Mouse (Mus musculus): Measurements from ENCODE around the gene Dmpk. TPM values are rescaled to one million over a fixed set of nuclear protein-coding genes. Genes with fewer than 3 reads are reported as not detected.
"Not testable (repeated sequence)": the region's sequence is repeated elsewhere in the genome, so short reads cannot be mapped to it uniquely, and the experiment has no call there.

Dmpk gene
- polyA plus RNA-seq, 1 experiment, result 53.0 TPM

GRCm38 (mm10) chr7:19067063-19067462, 16.6 kb upstream of the Dmpk start:
- Histone ChIP-seq H3K27me3 (replicated peaks; ENCODE audit: control insufficient read depth, insufficient read depth, low read length) (no peaks in the 10 kb centered on the region), H3K27ac (ENCODE audit: insufficient read depth, low read depth, low read length) (no peak overlapping the region), H3K4me3 (ENCODE audit: insufficient read depth, low read depth, low read length) (no peak overlapping the region), H3K36me3 (ENCODE audit: control insufficient read depth, insufficient read depth, low read length) (no peaks in the 10 kb centered on the region), H3K4me1 (ENCODE audit: control insufficient read depth, insufficient read depth, low read length) (no peaks in the 10 kb centered on the region)
- TF ChIP-seq POLR2A (IDR thresholded peaks at IDR 0.05; ENCODE audit: low read depth, low read length) (no peak), CTCF (conservative IDR thresholded peaks at IDR 0.05; ENCODE audit: insufficient read depth, insufficient read length, low read depth, low read length) (no peak)
- DNase-seq, result no peak
- 40% methylated on average over 14 of the region's 14 CpGs for WGBS

GRCm38 (mm10) chr7:19067935-19068334, 15.7 kb upstream of the Dmpk start:
- Histone ChIP-seq H3K27ac (ENCODE audit: insufficient read depth, low read depth, low read length) (no peak overlapping the region), H3K27me3 (replicated peaks; ENCODE audit: control insufficient read depth, insufficient read depth, low read length) (no peaks in the 10 kb centered on the region), H3K4me1 (ENCODE audit: control insufficient read depth, insufficient read depth, low read length) (no peaks in the 10 kb centered on the region), H3K4me3 (ENCODE audit: insufficient read depth, low read depth, low read length) (no peak overlapping the region), H3K36me3 (ENCODE audit: control insufficient read depth, insufficient read depth, low read length) (no peaks in the 10 kb centered on the region)
- no peak for DNase-seq
- WGBS, result 69% methylated on average over 14 of the region's 14 CpGs
- TF ChIP-seq POLR2A (IDR thresholded peaks at IDR 0.05; ENCODE audit: low read depth, low read length) (no peak), CTCF (conservative IDR thresholded peaks at IDR 0.05; ENCODE audit: insufficient read depth, insufficient read length, low read depth, low read length) (no peak)

- Histone ChIP-seq H3K27ac (ENCODE audit: insufficient read depth, low read depth, low read length) (no peak overlapping the region), H3K4me3 (ENCODE audit: insufficient read depth, low read depth, low read length) (no peak overlapping the region), H3K36me3 (ENCODE audit: control insufficient read depth, insufficient read depth, low read length) (no peaks in the 10 kb centered on the region), H3K27me3 (replicated peaks; ENCODE audit: control insufficient read depth, insufficient read depth, low read length) (no peaks in the 10 kb centered on the region), H3K4me1 (ENCODE audit: control insufficient read depth, insufficient read depth, low read length) (no peaks in the 10 kb centered on the region)
- peak; percentile 76 for DNase-seq
- WGBS, result 2% methylated on average over 2 of the region's 2 CpGs
- peak; percentile 78 for TF ChIP-seq CTCF (conservative IDR thresholded peaks at IDR 0.05; ENCODE audit: insufficient read depth, insufficient read length, low read depth, low read length)
- no peak for TF ChIP-seq POLR2A (IDR thresholded peaks at IDR 0.05; ENCODE audit: low read depth, low read length)
Observed at GRCm38 (mm10) chr7:19068707-19069106, 14.9 kb upstream of the Dmpk start.

- TF ChIP-seq POLR2A (IDR thresholded peaks at IDR 0.05; ENCODE audit: low read depth, low read length), result no peak
- TF ChIP-seq CTCF (conservative IDR thresholded peaks at IDR 0.05; ENCODE audit: insufficient read depth, insufficient read length, low read depth, low read length), result peak; percentile 60
- no peaks in the 10 kb centered on the region for H3K4me1 ChIP-seq (ENCODE audit: control insufficient read depth, insufficient read depth, low read length)
- no peak overlapping the region for H3K4me3 ChIP-seq (ENCODE audit: insufficient read depth, low read depth, low read length)
- 44% methylated on average over 3 of the region's 3 CpGs for WGBS
- no peak overlapping the region for H3K27ac ChIP-seq (ENCODE audit: insufficient read depth, low read depth, low read length)
- H3K27me3 ChIP-seq (replicated peaks; ENCODE audit: control insufficient read depth, insufficient read depth, low read length), result no peaks in the 10 kb centered on the region
- no peak for DNase-seq
- H3K36me3 ChIP-seq (ENCODE audit: control insufficient read depth, insufficient read depth, low read length), result no peaks in the 10 kb centered on the region
Observed at GRCm38 (mm10) chr7:19069500-19069899, 14.1 kb upstream of the Dmpk start.

DNA sequence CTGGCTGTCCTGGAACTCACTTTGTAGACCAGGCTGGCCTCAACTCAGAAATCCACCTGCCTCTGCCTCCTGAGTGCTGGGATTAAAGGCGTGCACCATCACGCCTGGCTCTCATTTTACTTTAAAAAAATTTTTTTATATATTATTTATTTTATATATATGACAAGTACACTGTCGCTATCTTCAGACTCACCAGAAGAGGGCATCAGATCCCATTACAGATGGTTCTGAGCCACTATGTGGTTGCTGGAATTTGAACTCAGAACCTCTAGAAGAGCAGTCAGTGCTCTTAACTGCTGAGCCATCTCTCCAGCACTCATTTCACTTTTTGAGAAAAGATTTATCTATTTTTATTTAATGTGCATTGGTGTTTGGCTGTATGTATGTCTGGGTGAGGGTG, 12.6 kb upstream of the Dmpk start:
- 49% methylated on average over 3 of the region's 3 CpGs for WGBS

GRCm38 (mm10) chr7:19073504-19073903, 10.1 kb upstream of the Dmpk start:
- peaks cover 5% of the 10 kb centered on the region for H3K4me1 ChIP-seq (ENCODE audit: control insufficient read depth, insufficient read depth, low read length)
- H3K27me3 ChIP-seq (replicated peaks; ENCODE audit: control insufficient read depth, insufficient read depth, low read length), result no peaks in the 10 kb centered on the region
- no peak overlapping the region for H3K27ac ChIP-seq (ENCODE audit: insufficient read depth, low read depth, low read length)
- H3K4me3 ChIP-seq (ENCODE audit: insufficient read depth, low read depth, low read length), result no peak overlapping the region
- TF ChIP-seq POLR2A (IDR thresholded peaks at IDR 0.05; ENCODE audit: low read depth, low read length) (no peak), CTCF (conservative IDR thresholded peaks at IDR 0.05; ENCODE audit: insufficient read depth, insufficient read length, low read depth, low read length) (peak; percentile 55)
- H3K36me3 ChIP-seq (ENCODE audit: control insufficient read depth, insufficient read depth, low read length), result no peaks in the 10 kb centered on the region
- DNase-seq, result peak; percentile 63
- 75% methylated on average over 8 of the region's 9 CpGs for WGBS

More for the DNA sequence above, 12.6 kb upstream of the Dmpk start:
- not testable (repeated sequence) for DNase-seq; H3K27ac ChIP-seq (ENCODE audit: insufficient read depth, low read depth, low read length); H3K4me1 ChIP-seq (ENCODE audit: control insufficient read depth, insufficient read depth, low read length); H3K36me3 ChIP-seq (ENCODE audit: control insufficient read depth, insufficient read depth, low read length); H3K27me3 ChIP-seq (replicated peaks; ENCODE audit: control insufficient read depth, insufficient read depth, low read length); H3K4me3 ChIP-seq (ENCODE audit: insufficient read depth, low read depth, low read length)

DNA sequence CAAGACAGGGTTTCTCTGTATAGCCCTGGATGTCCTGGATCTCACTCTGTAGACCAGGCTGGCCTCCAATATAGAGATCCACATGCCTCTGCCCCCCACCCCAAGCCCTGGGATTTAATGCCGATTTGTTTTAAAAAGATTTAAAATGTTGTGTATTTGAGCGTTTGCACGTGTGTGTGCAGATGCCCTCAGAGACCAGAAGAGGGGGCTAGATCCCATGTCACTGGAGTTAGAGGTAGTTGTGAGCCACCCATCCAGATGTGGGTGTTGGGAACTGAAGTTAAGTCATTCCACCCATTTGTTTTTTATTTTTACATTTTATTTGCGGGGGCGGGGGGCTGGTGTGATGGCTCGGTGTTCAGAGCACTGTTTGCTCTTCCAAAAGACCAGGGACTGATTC, 9.2 kb upstream of the Dmpk start:
- WGBS, result 96% methylated on average over 6 of the region's 6 CpGs
- no peak overlapping the region for H3K4me3 ChIP-seq (ENCODE audit: insufficient read depth, low read depth, low read length)

GRCm38 (mm10) chr7:19075231-19075630, 8.4 kb upstream of the Dmpk start:
- H3K4me1 ChIP-seq (ENCODE audit: control insufficient read depth, insufficient read depth, low read length), result peaks cover 5% of the 10 kb centered on the region
- no peaks in the 10 kb centered on the region for H3K36me3 ChIP-seq (ENCODE audit: control insufficient read depth, insufficient read depth, low read length)
- H3K27ac ChIP-seq (ENCODE audit: insufficient read depth, low read depth, low read length), result no peak overlapping the region
- TF ChIP-seq CTCF (conservative IDR thresholded peaks at IDR 0.05; ENCODE audit: insufficient read depth, insufficient read length, low read depth, low read length) (no peak), POLR2A (IDR thresholded peaks at IDR 0.05; ENCODE audit: low read depth, low read length) (no peak)
- WGBS, result 47% methylated on average over 5 of the region's 5 CpGs
- H3K4me3 ChIP-seq (ENCODE audit: insufficient read depth, low read depth, low read length), result peak overlapping the region; percentile 65
- H3K27me3 ChIP-seq (replicated peaks; ENCODE audit: control insufficient read depth, insufficient read depth, low read length), result no peaks in the 10 kb centered on the region
- no peak for DNase-seq

More for the DNA sequence above, 9.2 kb upstream of the Dmpk start:
- no peak for DNase-seq
- Histone ChIP-seq H3K27ac (ENCODE audit: insufficient read depth, low read depth, low read length) (no peak overlapping the region), H3K27me3 (replicated peaks; ENCODE audit: control insufficient read depth, insufficient read depth, low read length) (no peaks in the 10 kb centered on the region), H3K4me1 (ENCODE audit: control insufficient read depth, insufficient read depth, low read length) (peaks cover 5% of the 10 kb centered on the region), H3K36me3 (ENCODE audit: control insufficient read depth, insufficient read depth, low read length) (no peaks in the 10 kb centered on the region)
- TF ChIP-seq CTCF (conservative IDR thresholded peaks at IDR 0.05; ENCODE audit: insufficient read depth, insufficient read length, low read depth, low read length) (no peak), POLR2A (IDR thresholded peaks at IDR 0.05; ENCODE audit: low read depth, low read length) (no peak)

Data from kidney, adult 2 months (tissue).